Mouse (Mus musculus) olfactory bulb, adult 2 months (tissue): ENCODE measurements around the gene Btd.

ENCODE experiments used
- CTCF ChIP-seq: fragments of 200-500 bp; IDR thresholded peaks from 2 replicates; pipeline ENCODE4 v1.5.1; 2012; ENCODE audit warnings: low read depth, mild to moderate bottlenecking, low read length, moderate library complexity; ENCODE audit not compliant: insufficient read depth
- POLR2A ChIP-seq: fragments of 200-500 bp; IDR thresholded peaks from 2 replicates; pipeline ENCODE4 v1.6.1; 2012; ENCODE audit warnings: mild to moderate bottlenecking, low read depth, low read length, moderate library complexity; ENCODE audit not compliant: insufficient read depth

DNA sequence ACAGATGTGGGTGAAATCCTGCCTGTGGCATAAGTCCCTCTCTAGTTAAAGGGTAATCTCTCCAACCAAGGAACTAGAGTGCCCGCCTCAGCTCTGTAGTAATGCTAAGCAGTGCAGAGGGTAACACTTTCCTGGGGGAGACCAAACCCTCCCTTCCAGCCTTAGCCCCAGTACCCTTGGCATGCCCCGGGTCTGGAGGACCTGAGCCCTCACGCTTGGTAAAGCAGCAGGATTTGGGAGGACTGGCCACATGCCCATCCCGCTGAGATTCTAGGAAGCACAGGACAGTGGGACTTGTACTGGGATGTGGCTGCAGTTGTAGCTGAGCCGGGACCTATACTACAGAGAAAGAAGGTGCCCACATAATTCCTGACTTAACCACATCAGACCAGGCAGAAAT lies 14.0 kb downstream of the Btd start:
- TF ChIP-seq CTCF: no peak
- TF ChIP-seq POLR2A: no peak
